Mouse (Mus musculus): ENCODE data around the gene Ccdc194.

The Ccdc194 gene

GRCm38 (mm10) chr8:71476099-71476940 lies 49.2 kb downstream of the Ccdc194 start:
- DNase-seq (ENCODE audit: low read depth), result peak; percentile 75

GRCm38 (mm10) chr8:71475702-71476075 lies 49.8 kb downstream of the Ccdc194 start:
- DNase-seq (ENCODE audit: low read depth), result no peak

- no peak for DNase-seq (ENCODE audit: low read depth)
These were observed 50.5 kb downstream of the Ccdc194 start for GRCm38 (mm10) chr8:71474785-71475701.

- no peak for DNase-seq (ENCODE audit: low read depth)
These were observed 51.2 kb downstream of the Ccdc194 start for GRCm38 (mm10) chr8:71474344-71474743.

- no peak for DNase-seq (ENCODE audit: low read depth)
These were observed 52.7 kb downstream of the Ccdc194 start for GRCm38 (mm10) chr8:71472601-71473386.

DNA sequence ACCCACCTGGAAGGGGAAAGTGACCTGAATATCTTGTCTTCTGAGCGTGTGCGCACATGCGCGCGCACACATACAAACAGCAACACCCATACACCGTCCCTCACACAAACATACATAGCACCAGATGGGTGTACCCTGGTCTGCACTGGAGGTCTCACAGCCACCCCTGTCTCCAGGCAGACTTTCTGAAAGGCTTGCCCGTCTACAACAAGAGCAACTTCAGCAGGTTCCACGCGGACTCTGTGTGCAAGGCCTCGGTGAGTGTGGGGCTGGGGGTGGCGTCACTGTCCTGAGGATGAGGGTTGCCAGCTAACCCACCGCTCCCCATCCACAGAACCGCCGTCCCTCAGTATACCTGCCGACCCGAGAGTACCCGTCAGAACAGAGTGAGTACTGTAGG lies 53.6 kb downstream of the Ccdc194 start:
- DNase-seq (ENCODE audit: low read depth), result no peak

DNA sequence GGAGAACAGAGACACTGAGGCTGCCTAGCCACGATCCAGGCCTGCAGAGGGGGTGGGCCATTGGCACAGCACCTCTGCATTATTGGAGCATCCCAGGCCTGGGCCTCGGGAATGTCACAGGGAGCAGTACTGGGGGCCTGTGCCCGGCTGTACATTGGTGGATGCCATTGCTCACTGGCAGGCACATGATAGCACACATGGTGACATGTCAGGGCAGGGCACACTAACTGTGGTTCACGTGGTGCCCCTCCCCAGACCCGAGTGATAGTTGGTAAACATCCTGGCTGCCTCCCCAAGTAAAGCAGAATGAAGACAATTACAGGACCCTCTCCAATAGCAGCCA lies 54.6 kb downstream of the Ccdc194 start:
- no peak for DNase-seq (ENCODE audit: low read depth)

- no peak for DNase-seq (ENCODE audit: low read depth)
These were observed 55.2 kb downstream of the Ccdc194 start for GRCm38 (mm10) chr8:71470146-71470912.
